Mouse (Mus musculus): ENCODE measurements at regions not wholly inside any gene's neighbourhood (a gene's known extent, or its start where the extent isn't known, plus 50 kb on each side); places are given as distances from the start of the nearest gene placed in this dataset.
"Not testable (repeated sequence)": the region's sequence is repeated elsewhere in the genome, so short reads cannot be mapped to it uniquely, and the experiment has no call there.

- no peak for ATAC-seq (ENCODE audit: low TSS enrichment)
Measured at GRCm38 (mm10) chr15:90397691-90398377, 173.7 kb downstream of the Alg10b start.

- no peak for ATAC-seq (ENCODE audit: low TSS enrichment)
Measured at GRCm38 (mm10) chr15:90400326-90401280, 176.5 kb downstream of the Alg10b start.

GRCm38 (mm10) chr15:90420776-90421175, 196.7 kb downstream of the Alg10b start:
- ATAC-seq (ENCODE audit: low TSS enrichment): no peak

- ATAC-seq (ENCODE audit: low TSS enrichment): no peak
Measured at GRCm38 (mm10) chr15:90422122-90422614, 198.1 kb downstream of the Alg10b start.

- ATAC-seq (ENCODE audit: low TSS enrichment): not testable (repeated sequence)
Measured at GRCm38 (mm10) chr15:90431048-90431447, 206.9 kb downstream of the Alg10b start.

GRCm38 (mm10) chr15:90432154-90432553, 208.0 kb downstream of the Alg10b start:
- ATAC-seq (ENCODE audit: low TSS enrichment): no peak

- ATAC-seq (ENCODE audit: low TSS enrichment): no peak
Measured at GRCm38 (mm10) chr15:90435286-90435685, 211.2 kb downstream of the Alg10b start.
